Mouse (Mus musculus) small intestine, adult 2 months (tissue): Measurements from ENCODE around the gene 1700025F22Rik. TPM values are rescaled to one million over a fixed set of nuclear protein-coding genes. Genes with fewer than 3 reads are reported as not detected.
"Not testable (repeated sequence)": the region's sequence is repeated elsewhere in the genome, so short reads cannot be mapped to it uniquely, and the experiment has no call there.

Source experiments
- H3K27ac ChIP-seq: fragments of 200-500 bp; 2 replicates; pipeline ENCODE4 v1.5.1; 2012; ENCODE audit warnings: low read depth, low read length, control low read depth, inconsistent platforms; ENCODE audit not compliant: insufficient read depth
- H3K27me3 ChIP-seq: fragments of 200-500 bp; 2 replicates; pipeline ENCODE4 v1.6.1; 2012; ENCODE audit warnings: mild to moderate bottlenecking, moderate library complexity, low read length, inconsistent platforms; ENCODE audit not compliant: control insufficient read depth, insufficient read depth
- H3K36me3 ChIP-seq: fragments of 200-500 bp; 2 replicates; pipeline ENCODE4 v1.6.1; 2012; ENCODE audit warnings: mild to moderate bottlenecking, low read length, control low read depth, inconsistent platforms; ENCODE audit not compliant: control insufficient read depth, insufficient read depth
- H3K4me1 ChIP-seq: fragments of 200-500 bp; 2 replicates; pipeline ENCODE4 v1.6.1; 2012; ENCODE audit warnings: low read length, inconsistent platforms, mixed read lengths; ENCODE audit not compliant: control insufficient read depth, insufficient read depth, insufficient read length
- H3K4me3 ChIP-seq: fragments of 200-500 bp; 2 replicates; pipeline ENCODE4 v1.5.1; 2012; ENCODE audit warnings: low read depth, mild to moderate bottlenecking, control low read depth, inconsistent platforms, low read length, moderate library complexity
- CTCF ChIP-seq: fragments of 200-500 bp; IDR thresholded peaks from 2 replicates; pipeline ENCODE4 v1.5.1; 2012; ENCODE audit warnings: low read depth, mild to moderate bottlenecking, control low read depth, inconsistent platforms, low read length, moderate library complexity, mixed read lengths; ENCODE audit not compliant: insufficient replicate concordance, insufficient read length; ENCODE audit errors: extremely low read depth
- POLR2A ChIP-seq: fragments of 200-500 bp; IDR thresholded peaks from 2 replicates; pipeline ENCODE4 v1.6.1; 2012; ENCODE audit warnings: low read depth, mild to moderate bottlenecking, control low read depth, inconsistent platforms, low read length, moderate library complexity
- WGBS: fragments of 180-500 bp; shearing (Covaris S2); methylation state at CpG from one replicate; pipeline ENCODE4 v1.1.7; 2018; 5-methylcytosine and 5-hydroxymethylcytosine counted together
- polyA plus RNA-seq: library from polyadenylated mRNA; depleted of rRNA; stranded (reverse); fragments of >200 nt; gene quantifications from 2 replicates; pipeline ENCODE4 v1.2.3, GENCODE M21; 2012; rRNA removed

The 1700025F22Rik gene
- not detected in 2 replicates for polyA plus RNA-seq

GRCm38 (mm10) chr19:11165172-11165571 lies at the start of gene 1700025F22Rik:
Gene 1700025F22Rik (minus strand): TSS chr19:11165320.
- no peak within 1 kb of the TSS for H3K4me3 ChIP-seq
- H3K27ac ChIP-seq = no peak within 1 kb of the TSS
- WGBS = 45% methylated on average over 10 of the region's 10 CpGs
- peak; percentile 66; the same call in 1 of the 2 replicates for TF ChIP-seq CTCF
- no peak for TF ChIP-seq POLR2A
- no peaks in the 10 kb centered on the region for H3K36me3 ChIP-seq
- no peaks in the 10 kb centered on the region for H3K27me3 ChIP-seq
- H3K4me1 ChIP-seq = no peaks in the 10 kb centered on the region

GRCm38 (mm10) chr19:11196546-11196945 lies 31.4 kb upstream of the 1700025F22Rik start, which contains the start of gene Ms4a13:
Gene Ms4a13 (minus strand): TSS chr19:11196737.
- WGBS = 74% methylated on average over 12 of the region's 12 CpGs
- Histone ChIP-seq H3K27ac (no peak within 1 kb of the TSS), H3K27me3 (no peaks in the 10 kb centered on the region), H3K4me1 (no peaks in the 10 kb centered on the region), H3K36me3 (no peaks in the 10 kb centered on the region), H3K4me3 (no peak within 1 kb of the TSS)
- no peak for TF ChIP-seq CTCF
- no peak for TF ChIP-seq POLR2A

DNA sequence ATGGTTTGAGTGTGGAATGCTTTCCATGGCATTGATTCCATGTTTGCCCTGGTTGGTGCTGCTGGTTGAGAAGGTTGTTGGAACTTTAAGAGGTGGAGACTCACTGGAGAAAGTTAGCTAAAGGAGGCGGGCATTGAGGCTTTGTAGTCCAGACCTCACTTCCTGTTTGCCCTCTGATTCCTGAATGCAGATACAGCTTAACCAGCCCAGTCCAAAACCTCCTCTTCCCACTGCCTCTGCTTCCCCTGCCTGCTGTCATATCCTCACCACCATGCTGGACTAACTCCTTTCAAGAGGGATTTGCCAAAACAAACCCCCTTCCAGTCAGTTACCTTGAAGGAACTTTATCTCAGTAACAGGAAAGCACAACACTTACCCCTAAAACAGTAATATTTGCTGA lies 27.4 kb upstream of the 1700025F22Rik start:
- H3K4me1 ChIP-seq = no peaks in the 10 kb centered on the region
- no peaks in the 10 kb centered on the region for H3K27me3 ChIP-seq
- no peak overlapping the region for H3K4me3 ChIP-seq
- TF ChIP-seq POLR2A (no peak), CTCF (no peak)
- H3K36me3 ChIP-seq = no peaks in the 10 kb centered on the region
- H3K27ac ChIP-seq = no peak overlapping the region
- 67% methylated on average over 1 of the region's 1 CpGs for WGBS

DNA sequence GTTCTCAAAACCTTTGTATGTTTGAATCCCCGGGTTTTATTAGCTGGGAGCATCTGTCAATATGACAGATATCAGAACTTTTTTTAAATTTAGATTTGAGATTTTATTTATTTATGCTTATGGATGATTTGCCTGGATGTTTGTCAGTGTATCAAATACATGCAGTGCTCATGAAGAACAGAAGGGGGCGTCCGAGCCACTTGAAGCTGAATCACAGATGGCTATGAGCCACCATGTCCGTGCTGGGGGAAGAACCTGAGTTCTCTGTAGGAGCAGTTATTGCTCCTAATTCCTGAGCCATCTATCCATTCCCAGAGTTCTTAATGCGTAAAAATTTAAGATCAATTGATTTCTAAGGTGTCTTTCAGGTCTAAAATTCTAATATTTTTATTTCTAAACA lies 19.0 kb upstream of the 1700025F22Rik start:
- Histone ChIP-seq H3K36me3 (no peaks in the 10 kb centered on the region), H3K4me1 (no peaks in the 10 kb centered on the region), H3K27ac (no peak overlapping the region), H3K27me3 (no peaks in the 10 kb centered on the region), H3K4me3 (no peak overlapping the region)
- TF ChIP-seq POLR2A (no peak), CTCF (peak; percentile 63; the same call in 1 of the 2 replicates)
- WGBS = 21% methylated on average over 5 of the region's 5 CpGs

DNA sequence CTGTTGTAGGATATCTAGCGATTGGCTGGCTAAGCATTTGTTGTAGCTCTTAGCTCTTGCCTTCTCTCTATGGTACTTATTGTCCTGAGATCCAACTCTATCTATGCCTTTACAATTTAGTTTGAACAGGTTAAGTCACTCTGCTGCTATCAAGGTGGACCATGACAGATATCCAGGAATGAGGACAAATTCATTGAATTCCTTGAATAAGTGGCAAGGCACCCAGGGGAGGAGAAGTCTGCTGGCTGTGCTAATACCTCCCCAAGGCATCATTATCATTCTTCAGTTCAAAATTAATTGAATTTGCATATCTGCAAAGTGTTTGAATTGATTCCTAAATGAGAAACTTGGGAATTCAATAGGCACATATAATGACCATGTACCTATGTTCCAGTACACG lies 12.3 kb upstream of the 1700025F22Rik start:
- no peaks in the 10 kb centered on the region for H3K27me3 ChIP-seq
- no peak for TF ChIP-seq CTCF
- TF ChIP-seq POLR2A = no peak
- no peaks in the 10 kb centered on the region for H3K4me1 ChIP-seq
- H3K4me3 ChIP-seq = no peak overlapping the region
- H3K27ac ChIP-seq = no peak overlapping the region
- WGBS = 83% methylated on average over 2 of the region's 2 CpGs
- H3K36me3 ChIP-seq = no peaks in the 10 kb centered on the region

- not testable (repeated sequence) for H3K4me3 ChIP-seq, H3K27ac ChIP-seq, H3K4me1 ChIP-seq, H3K36me3 ChIP-seq, H3K27me3 ChIP-seq
- WGBS = 87% methylated on average over 6 of the region's 6 CpGs
These were observed 7.2 kb downstream of the 1700025F22Rik start for GRCm38 (mm10) chr19:11157890-11158289.

DNA sequence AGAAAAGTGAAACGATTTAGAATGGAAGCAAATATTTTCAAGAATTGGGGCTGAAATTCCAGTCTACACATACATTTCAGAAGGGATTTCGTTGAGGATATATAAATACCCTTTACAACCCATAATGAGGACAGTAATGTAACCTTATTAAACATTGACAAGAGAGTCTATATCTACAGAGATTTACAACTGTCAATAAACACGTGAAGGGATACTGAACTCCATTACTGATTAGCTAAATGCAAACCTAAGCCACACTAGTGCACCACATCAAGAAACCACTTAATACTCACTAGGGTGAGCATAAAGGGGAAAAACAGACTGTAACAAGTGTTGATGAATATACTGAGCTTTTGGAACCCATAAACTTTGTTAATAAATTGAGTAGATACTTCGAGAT lies 29.8 kb downstream of the 1700025F22Rik start:
- WGBS = 24% methylated on average over 4 of the region's 4 CpGs
- no peak overlapping the region for H3K4me3 ChIP-seq
- no peak for TF ChIP-seq POLR2A
- no peak for TF ChIP-seq CTCF
- no peaks in the 10 kb centered on the region for H3K36me3 ChIP-seq
- peaks cover 5% of the 10 kb centered on the region; the same call in 1 of the 2 replicates for H3K4me1 ChIP-seq
- no peak overlapping the region for H3K27ac ChIP-seq
- H3K27me3 ChIP-seq = no peaks in the 10 kb centered on the region

- no peak overlapping the region for H3K27ac ChIP-seq
- no peak overlapping the region for H3K4me3 ChIP-seq
- no peak for TF ChIP-seq CTCF
- TF ChIP-seq POLR2A = no peak
- H3K27me3 ChIP-seq = no peaks in the 10 kb centered on the region
- peaks cover 5% of the 10 kb centered on the region; the same call in 1 of the 2 replicates for H3K4me1 ChIP-seq
- H3K36me3 ChIP-seq = no peaks in the 10 kb centered on the region
- WGBS = 44% methylated on average over 2 of the region's 2 CpGs
These were observed 30.3 kb downstream of the 1700025F22Rik start for GRCm38 (mm10) chr19:11134852-11135251.

DNA sequence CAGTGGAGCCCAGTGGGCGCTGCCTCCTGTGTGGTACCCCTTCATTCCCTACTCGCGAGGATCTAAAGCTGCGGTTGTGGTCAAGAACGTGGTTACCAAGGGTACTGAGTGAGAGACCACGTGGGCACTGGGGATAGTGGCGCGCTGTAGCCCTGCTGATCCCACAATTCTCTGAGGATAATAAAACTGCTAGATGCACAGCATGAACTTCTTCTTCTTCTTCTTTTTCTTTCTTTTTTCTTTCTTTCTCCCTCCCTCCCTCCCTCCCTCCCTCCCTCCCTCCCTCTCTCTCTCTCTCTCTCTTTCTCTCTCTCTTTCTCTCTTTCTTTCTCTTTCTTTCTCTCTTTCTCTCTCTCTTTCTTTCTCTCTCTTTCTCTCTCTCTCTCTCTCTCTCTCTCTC lies 34.3 kb downstream of the 1700025F22Rik start, which contains the start of gene 1700017D01Rik:
Gene 1700017D01Rik, minus strand, starts transcription at position 101 of the 400 bp plus-strand sequence.
- not testable (repeated sequence) for H3K27me3 ChIP-seq, H3K36me3 ChIP-seq, H3K27ac ChIP-seq, H3K4me1 ChIP-seq, H3K4me3 ChIP-seq
- WGBS = 87% methylated on average over 8 of the region's 8 CpGs
